Mouse (Mus musculus) heart, adult 2 months (tissue): Measurements from ENCODE around the gene Pim3. TPM values are rescaled to one million over a fixed set of nuclear protein-coding genes. Genes with fewer than 3 reads are reported as not detected.

Experiments
- DNase-seq, 2 experiments: peaks; one replicate each; pipeline ENCODE4 v3.0.0; 2021
- H3K27ac ChIP-seq: fragments of 200-600 bp; 2 replicates; pipeline ENCODE4 v1.8.1; 2022
- H3K27me3 ChIP-seq: fragments of 200-500 bp; 2 replicates; pipeline ENCODE4 v1.6.1; 2012; ENCODE audit warnings: mild to moderate bottlenecking, low read length, inconsistent platforms, mixed read lengths; ENCODE audit not compliant: control insufficient read depth, insufficient read depth
- H3K36me3 ChIP-seq: fragments of 200-500 bp; 2 replicates; pipeline ENCODE4 v1.6.1; 2012; ENCODE audit warnings: low read length, inconsistent platforms; ENCODE audit not compliant: control insufficient read depth, insufficient read depth
- H3K4me1 ChIP-seq: fragments of 200-500 bp; 2 replicates; pipeline ENCODE4 v1.6.1; 2011; ENCODE audit warnings: low read length; ENCODE audit not compliant: control insufficient read depth, insufficient read depth
- H3K4me3 ChIP-seq: fragments of 200-600 bp; 2 replicates; pipeline ENCODE4 v1.8.1; 2022
- H3K79me2 ChIP-seq: fragments of 200-500 bp; replicated peaks from 2 replicates; pipeline ENCODE4 v1.6.1; 2012; ENCODE audit warnings: mild to moderate bottlenecking, inconsistent platforms, low read length, moderate library complexity, mixed read lengths; ENCODE audit not compliant: control insufficient read depth, insufficient read depth
- H3K9ac ChIP-seq: fragments of 200-500 bp; 2 replicates; pipeline ENCODE4 v1.6.1; 2012; ENCODE audit warnings: low read depth, mild to moderate bottlenecking, control low read depth, inconsistent platforms, low read length, mixed read lengths
- CTCF ChIP-seq: fragments of 200-600 bp; IDR thresholded peaks from 2 replicates; pipeline ENCODE4 v1.8.1; 2022; ENCODE audit warnings: antibody characterized with exemption, mild to moderate bottlenecking, moderate library complexity
- EP300 ChIP-seq: fragments of 200-500 bp; IDR thresholded peaks from 2 replicates; pipeline ENCODE4 v1.6.1; 2011; ENCODE audit warnings: low read depth, low read length, control low read depth; ENCODE audit not compliant: insufficient read depth
- POLR2A ChIP-seq: fragments of 200-500 bp; IDR thresholded peaks from 2 replicates; pipeline ENCODE4 v1.6.1; 2011; ENCODE audit warnings: mild to moderate bottlenecking, low read depth, low read length, control low read depth; ENCODE audit not compliant: insufficient read depth
- WGBS: fragments of 180-500 bp; shearing (Covaris S2); methylation state at CpG from one replicate; pipeline ENCODE4 v1.1.7; 2018; 5-methylcytosine and 5-hydroxymethylcytosine counted together
- intact Hi-C: fragments of 180-260 bp; cut with DNase I; formaldehyde crosslinking; loops from one replicate; pipeline ENCODE4 v1.15.1; 2025
- polyA plus RNA-seq: library from polyadenylated mRNA; depleted of rRNA; stranded (reverse); fragments of >200 nt; gene quantifications from 2 replicates; pipeline ENCODE4 v1.2.3, GENCODE M21; 2012
- total RNA-seq, 2 experiments: library from RNA; stranded (reverse); gene quantifications; 2 replicates each; pipeline ENCODE4 v1.2.3; 2021

Gene Pim3
- total and polyA plus RNA-seq, 3 experiments = 58.8 to 133 (median 95.3) TPM

GRCm38 (mm10) chr15:88876155-88877020 is 14.4 kb downstream of the Pim3 start:
- Histone ChIP-seq H3K4me1 (peaks cover 6% of the 10 kb centered on the region), H3K79me2 (no peaks in the 10 kb centered on the region), H3K9ac (peak overlapping the region; percentile 40), H3K4me3 (peak overlapping the region; percentile 7; the same call in 1 of the 2 replicates), H3K36me3 (no peaks in the 10 kb centered on the region), H3K27me3 (no peaks in the 10 kb centered on the region), H3K27ac (peak overlapping the region; percentile 61)
- TF ChIP-seq CTCF (peak; percentile 93), POLR2A (no peak), EP300 (peak; percentile 74)
- intact Hi-C loops = loop anchor here (1.0 kb wide), 2 partner anchors 45 to 48 kb away; no protein-coding TSS in a partner anchor
- peak; percentile 83 to 93 for DNase-seq
- 11% methylated on average over 28 of the region's 28 CpGs for WGBS

DNA sequence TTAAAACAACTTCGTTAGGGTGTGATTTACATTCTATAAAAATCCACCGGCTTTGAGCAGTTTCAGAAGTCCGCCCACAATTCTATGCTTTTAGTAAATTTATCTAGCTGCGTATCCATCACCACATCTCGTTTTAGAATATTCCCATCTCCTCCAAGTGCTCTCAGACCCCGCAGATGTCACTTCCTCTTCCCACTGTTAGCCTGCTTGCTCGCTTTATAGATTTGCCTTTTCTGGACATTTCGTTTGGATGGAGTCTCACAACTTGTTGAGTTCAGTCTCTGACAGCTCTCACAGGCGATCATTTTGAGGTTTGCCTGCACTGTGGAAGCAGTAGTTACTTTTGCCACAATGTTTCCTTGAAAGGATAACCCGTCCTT is 15.0 kb downstream of the Pim3 start:
- intact Hi-C loops = no loop called here
- Histone ChIP-seq H3K4me3 (no peak overlapping the region), H3K27me3 (no peaks in the 10 kb centered on the region), H3K27ac (no peak overlapping the region), H3K9ac (no peak overlapping the region), H3K79me2 (no peaks in the 10 kb centered on the region), H3K4me1 (peaks cover 6% of the 10 kb centered on the region), H3K36me3 (no peaks in the 10 kb centered on the region)
- TF ChIP-seq EP300 = no peak
- no peak for TF ChIP-seq POLR2A
- TF ChIP-seq CTCF = no peak
- 76% methylated on average over 10 of the region's 10 CpGs for WGBS
- DNase-seq = no peak

DNA sequence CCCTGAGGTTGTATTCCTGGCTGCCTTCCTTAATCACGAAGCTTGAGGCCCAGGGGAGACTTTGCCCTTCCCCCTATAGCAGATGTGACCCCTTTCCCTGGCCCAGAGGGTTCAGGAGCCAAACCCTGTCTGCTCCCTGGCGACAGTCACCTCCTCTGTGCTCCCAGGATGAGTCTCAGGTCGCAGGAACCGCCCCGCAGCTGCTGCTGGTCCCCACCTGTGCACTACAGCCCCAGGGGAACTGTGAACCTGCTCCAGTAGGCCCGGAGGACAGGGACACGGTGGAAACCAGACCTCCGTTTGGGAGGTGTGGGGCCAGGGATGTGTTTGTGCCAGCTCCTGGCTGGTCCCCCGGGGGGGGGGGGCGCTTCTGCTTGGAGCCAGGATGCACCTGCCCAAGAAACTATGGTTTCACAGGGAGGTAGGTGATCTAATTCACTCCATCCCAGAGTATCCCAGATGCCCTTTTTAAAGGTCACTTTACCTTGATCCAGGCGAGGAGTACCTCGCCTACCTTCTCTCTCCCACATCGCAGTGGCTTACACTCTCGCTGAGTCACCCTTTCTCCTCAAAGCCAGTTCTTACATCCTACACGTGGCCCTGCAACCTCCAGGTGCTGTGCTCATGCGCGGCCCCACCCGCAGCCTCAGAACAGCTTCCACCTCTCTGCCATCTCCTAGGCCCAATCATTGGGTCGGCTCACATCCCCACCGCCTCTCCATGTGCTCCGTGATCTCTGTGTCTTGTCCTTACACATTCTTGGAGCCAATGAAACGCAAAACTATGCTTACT is 19.5 kb downstream of the Pim3 start:
- DNase-seq = no peak
- TF ChIP-seq POLR2A (no peak), EP300 (no peak), CTCF (no peak)
- 71% methylated on average over 22 of the region's 22 CpGs for WGBS

DNA sequence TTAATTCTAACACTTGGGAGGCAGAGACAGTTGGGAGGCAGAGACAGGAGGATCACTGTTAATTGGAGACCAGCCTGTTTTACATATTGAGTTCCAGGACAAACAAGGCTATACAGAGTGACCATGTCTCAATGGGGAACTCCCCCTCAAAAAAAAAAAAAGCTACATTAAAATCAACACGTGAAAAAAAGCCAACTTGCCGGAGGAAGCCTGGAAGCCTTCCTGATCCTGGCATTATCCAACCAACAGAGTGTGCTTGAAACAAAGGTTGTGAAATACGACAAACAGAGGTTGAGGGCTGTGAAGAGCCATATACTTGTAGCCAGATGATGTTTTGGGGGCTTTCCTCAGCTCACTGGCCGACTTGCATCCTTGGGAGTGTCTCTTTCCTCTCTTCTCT is 20.9 kb downstream of the Pim3 start:
- WGBS = 55% methylated on average over 4 of the region's 4 CpGs
- DNase-seq = no peak
- no peak for TF ChIP-seq EP300
- no peak for TF ChIP-seq CTCF
- TF ChIP-seq POLR2A = no peak

More for the DNA sequence above, 19.5 kb downstream of the Pim3 start:
- H3K79me2 ChIP-seq = no peaks in the 10 kb centered on the region
- no peak overlapping the region for H3K9ac ChIP-seq
- H3K27ac ChIP-seq = no peak overlapping the region
- H3K4me3 ChIP-seq = no peak overlapping the region
- intact Hi-C loops = no loop called here
- H3K36me3 ChIP-seq = no peaks in the 10 kb centered on the region
- no peaks in the 10 kb centered on the region for H3K27me3 ChIP-seq
- H3K4me1 ChIP-seq = no peaks in the 10 kb centered on the region

GRCm38 (mm10) chr15:88883342-88883741 is 21.4 kb downstream of the Pim3 start:
- Histone ChIP-seq H3K4me1 (no peaks in the 10 kb centered on the region), H3K4me3 (no peak overlapping the region), H3K27me3 (no peaks in the 10 kb centered on the region), H3K79me2 (no peaks in the 10 kb centered on the region), H3K27ac (no peak overlapping the region), H3K36me3 (no peaks in the 10 kb centered on the region), H3K9ac (no peak overlapping the region)
- intact Hi-C loops = no loop called here
- no peak for DNase-seq
- TF ChIP-seq POLR2A (no peak), EP300 (no peak), CTCF (no peak)
- WGBS = 90% methylated on average over 9 of the region's 9 CpGs

More for the DNA sequence above, 20.9 kb downstream of the Pim3 start:
- Histone ChIP-seq H3K4me1 (no peaks in the 10 kb centered on the region), H3K27me3 (no peaks in the 10 kb centered on the region), H3K4me3 (no peak overlapping the region), H3K36me3 (no peaks in the 10 kb centered on the region), H3K79me2 (no peaks in the 10 kb centered on the region), H3K9ac (no peak overlapping the region), H3K27ac (no peak overlapping the region)
- intact Hi-C loops = no loop called here
